Mouse (Mus musculus): ENCODE measurements around the gene Tnrc6b.

DNA sequence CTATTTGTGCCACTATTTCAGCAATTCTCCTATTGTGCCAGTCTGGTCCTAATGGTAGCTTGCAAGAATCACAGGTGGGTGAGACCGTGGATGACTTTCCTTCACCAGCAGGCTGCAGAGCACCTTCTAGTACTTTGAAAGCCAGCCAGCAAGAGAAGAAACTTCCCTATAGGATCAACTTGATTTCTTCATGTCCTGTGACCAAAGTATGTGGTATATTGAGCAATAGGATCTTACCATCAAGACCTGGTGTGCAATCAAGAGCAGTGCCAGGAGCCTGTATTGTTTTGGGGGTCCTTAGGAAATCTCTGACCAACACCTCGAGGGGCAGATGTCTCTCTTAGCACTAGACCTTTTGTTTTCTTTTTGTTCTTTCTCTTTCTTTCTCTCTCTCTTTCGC lies 81.4 kb downstream of the Tnrc6b start:
- TF ChIP-seq CTCF (IDR thresholded peaks at IDR 0.05; ENCODE audit: control insufficient read depth, insufficient read depth, insufficient read length) (no peak), USF1 (IDR thresholded peaks at IDR 0.05; ENCODE audit: low read depth) (no peak)
